Mouse (Mus musculus) ovary, postnatal 14 days (tissue): ENCODE data around the gene Coq6.
A peak's percentile ranks its signal among the peaks of the same experiment; 100 is the strongest.
"Not testable (repeated sequence)": the region's sequence is repeated elsewhere in the genome, so short reads cannot be mapped to it uniquely, and the experiment has no call there.

Experiments used
- DNase-seq: peaks from one replicate; pipeline ENCODE4 v3.0.0; 2022; ENCODE audit warnings: low spot score

The Coq6 gene

GRCm38 (mm10) chr12:84361555-84362489 lies at the start of gene Coq6, which contains the start of gene Fam161b:
TSS of gene Coq6 (plus strand) at chr12:84361657.
TSS of gene Fam161b (minus strand) at chr12:84361833.
- DNase-seq = peak; percentile 82

- DNase-seq = no peak
Observed at GRCm38 (mm10) chr12:84316006-84316405, 45.5 kb upstream of the Coq6 start.

- peak; percentile 72 for DNase-seq
Observed at GRCm38 (mm10) chr12:84316721-84317621, 44.5 kb upstream of the Coq6 start, which contains the start of gene Zfp410. TSS of gene Zfp410 (plus strand) at chr12:84316852.

GRCm38 (mm10) chr12:84327111-84327512 lies 34.3 kb upstream of the Coq6 start:
- DNase-seq = no peak

- no peak for DNase-seq
Observed at GRCm38 (mm10) chr12:84336963-84337625, 24.4 kb upstream of the Coq6 start.

- peak; percentile 22 for DNase-seq
Observed at GRCm38 (mm10) chr12:84347192-84347591, 14.3 kb upstream of the Coq6 start.

GRCm38 (mm10) chr12:84358699-84359098 lies 2.8 kb upstream of the Coq6 start:
- DNase-seq = not testable (repeated sequence)

GRCm38 (mm10) chr12:84362872-84363271 lies 1.4 kb downstream of the Coq6 start:
- no peak for DNase-seq

- no peak for DNase-seq
Observed at GRCm38 (mm10) chr12:84364291-84364690, 2.8 kb downstream of the Coq6 start.

- DNase-seq = no peak
Observed at GRCm38 (mm10) chr12:84365137-84365536, 3.7 kb downstream of the Coq6 start.

- no peak for DNase-seq
Observed at GRCm38 (mm10) chr12:84366971-84367370, 5.5 kb downstream of the Coq6 start.

- DNase-seq = no peak
Observed at GRCm38 (mm10) chr12:84371647-84372046, 10.2 kb downstream of the Coq6 start.

- no peak for DNase-seq
Observed at GRCm38 (mm10) chr12:84373831-84374481, 12.5 kb downstream of the Coq6 start.

GRCm38 (mm10) chr12:84382369-84382768 lies 20.9 kb downstream of the Coq6 start:
- no peak for DNase-seq

GRCm38 (mm10) chr12:84384644-84385081 lies 23.2 kb downstream of the Coq6 start:
- DNase-seq = no peak

- no peak for DNase-seq
Observed at GRCm38 (mm10) chr12:84385408-84385807, 24.0 kb downstream of the Coq6 start.

- DNase-seq = no peak
Observed at GRCm38 (mm10) chr12:84388097-84388496, 26.6 kb downstream of the Coq6 start.

- DNase-seq = no peak
Observed at GRCm38 (mm10) chr12:84388774-84389400, 27.4 kb downstream of the Coq6 start.

- no peak for DNase-seq
Observed at GRCm38 (mm10) chr12:84390336-84390735, 28.9 kb downstream of the Coq6 start.

GRCm38 (mm10) chr12:84392681-84393080 lies 31.2 kb downstream of the Coq6 start:
- DNase-seq = no peak

- no peak for DNase-seq
Observed at GRCm38 (mm10) chr12:84393847-84394246, 32.4 kb downstream of the Coq6 start.
